Mouse (Mus musculus): ENCODE results near the gene Foxn3. TPM values are rescaled to one million over a fixed set of nuclear protein-coding genes. Genes with fewer than 3 reads are reported as not detected.

Foxn3 gene
- polyA plus RNA-seq, 1 experiment from 2014 or later = 86.3 TPM

DNA sequence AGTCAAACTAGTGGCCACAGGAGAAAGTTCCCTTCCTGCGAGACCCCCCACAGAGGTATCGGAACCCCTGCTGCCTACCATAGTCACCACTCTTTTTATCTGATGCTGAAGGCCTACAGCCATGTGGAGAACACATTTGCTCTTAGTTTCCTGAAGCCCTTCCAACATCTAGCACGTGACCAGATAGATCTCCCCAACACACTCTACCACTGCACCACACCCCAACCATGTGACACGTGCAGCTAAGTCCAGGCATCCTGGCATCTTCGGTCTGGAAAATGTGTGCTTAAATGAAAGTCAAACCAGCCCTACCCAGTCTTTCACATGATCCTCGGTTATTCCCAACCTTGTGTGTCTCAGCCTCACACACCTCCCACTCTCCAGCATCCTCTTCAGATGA lies 200.4 kb downstream of the Foxn3 start:
- H3K4me3 ChIP-seq (ENCODE audit: low read depth, low read length) = no peak overlapping the region
- DNase-seq (ENCODE audit: low spot score) (no peak), ATAC-seq (ENCODE audit: low read depth) (no peak)
- no peaks in the 10 kb centered on the region for H3K36me3 ChIP-seq (ENCODE audit: control insufficient read depth, insufficient read depth, low read length)
- H3K4me1 ChIP-seq (ENCODE audit: control insufficient read depth, insufficient read depth, low read length) = no peaks in the 10 kb centered on the region; the same call in 1 of the 2 replicates
- H3K27me3 ChIP-seq (replicated peaks; ENCODE audit: control insufficient read depth, insufficient read depth, low read length) = no peaks in the 10 kb centered on the region
- no peak overlapping the region for H3K4me2 ChIP-seq (ENCODE audit: low read depth, low read length)
- H3K9ac ChIP-seq (ENCODE audit: low read depth, low read length) = no peak overlapping the region
- no peak overlapping the region for H3K27ac ChIP-seq (replicated peaks; ENCODE audit: low read depth, low read length)
- no peaks in the 10 kb centered on the region for H3K9me3 ChIP-seq (ENCODE audit: control insufficient read depth, low read length)
- WGBS = 72% methylated on average over 6 of the region's 6 CpGs

DNA sequence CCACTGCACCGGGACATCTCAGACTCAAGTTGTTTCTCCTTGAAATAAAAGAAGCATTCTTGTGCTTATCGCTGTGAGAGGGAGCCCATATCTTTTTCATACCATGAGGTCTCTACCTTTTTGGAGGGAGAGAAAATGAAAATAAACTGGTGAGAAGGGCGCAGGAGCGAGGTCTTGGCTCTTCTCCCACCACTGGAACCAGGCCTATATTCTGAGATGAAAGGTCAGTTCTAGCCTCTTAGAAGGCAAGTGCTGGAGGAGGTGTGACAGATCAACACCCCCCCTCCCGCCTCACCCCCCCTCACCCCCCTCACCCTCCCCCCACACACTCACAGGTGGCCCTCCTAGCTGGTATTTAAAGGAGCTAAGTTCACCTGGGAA lies 201.6 kb downstream of the Foxn3 start:
- Histone ChIP-seq H3K27ac (replicated peaks; ENCODE audit: low read depth, low read length) (peak overlapping the region; percentile 10), H3K9me3 (ENCODE audit: control insufficient read depth, low read length) (no peaks in the 10 kb centered on the region), H3K36me3 (ENCODE audit: control insufficient read depth, insufficient read depth, low read length) (no peaks in the 10 kb centered on the region), H3K4me1 (ENCODE audit: control insufficient read depth, insufficient read depth, low read length) (peaks cover 6% of the 10 kb centered on the region), H3K9ac (ENCODE audit: low read depth, low read length) (no peak overlapping the region), H3K27me3 (replicated peaks; ENCODE audit: control insufficient read depth, insufficient read depth, low read length) (no peaks in the 10 kb centered on the region), H3K4me2 (ENCODE audit: low read depth, low read length) (no peak overlapping the region), H3K4me3 (ENCODE audit: low read depth, low read length) (no peak overlapping the region)
- DNase-seq (ENCODE audit: low spot score) (no peak), ATAC-seq (ENCODE audit: low read depth) (no peak)
- 62% methylated on average over 5 of the region's 5 CpGs for WGBS

DNA sequence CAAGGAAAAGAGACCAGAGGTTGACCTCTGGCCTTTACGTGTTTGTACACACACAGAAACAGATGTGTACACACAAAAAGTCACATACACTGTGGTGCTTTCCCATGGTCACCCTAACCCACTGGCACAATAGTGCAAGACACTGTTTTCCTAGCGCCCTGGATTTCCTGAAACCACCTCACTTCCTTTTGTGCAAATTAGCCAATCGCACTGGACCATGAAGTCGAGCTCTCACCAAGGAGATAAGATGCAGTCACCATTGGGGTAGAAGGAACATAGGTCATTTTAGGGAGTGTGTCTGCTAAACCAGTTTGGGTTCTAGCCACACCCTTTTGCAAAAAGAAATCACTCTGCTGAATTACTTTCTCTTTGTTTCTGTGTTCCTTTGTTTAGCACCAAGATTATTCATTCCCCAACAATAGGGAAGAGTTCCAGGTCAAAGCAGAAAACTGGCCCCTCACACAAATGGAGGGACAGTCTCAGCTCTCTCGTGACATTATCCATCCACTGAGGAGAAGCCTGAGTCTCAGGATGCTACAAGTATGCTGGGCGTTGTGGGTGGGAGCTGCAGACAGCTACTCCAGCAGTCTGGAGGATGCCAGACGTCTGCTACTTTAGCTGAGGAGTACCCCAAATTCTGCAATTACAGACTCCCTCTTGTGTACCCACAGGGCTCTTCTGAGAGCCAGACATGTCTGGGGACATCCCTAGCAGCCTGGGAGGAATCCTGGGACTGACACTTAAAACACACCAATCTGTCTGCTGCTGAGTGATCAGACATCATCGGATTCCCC lies 202.2 kb downstream of the Foxn3 start:
- Histone ChIP-seq H3K27ac (replicated peaks; ENCODE audit: low read depth, low read length) (peak overlapping the region; percentile 10), H3K9me3 (ENCODE audit: control insufficient read depth, low read length) (no peaks in the 10 kb centered on the region), H3K4me2 (ENCODE audit: low read depth, low read length) (no peak overlapping the region), H3K36me3 (ENCODE audit: control insufficient read depth, insufficient read depth, low read length) (no peaks in the 10 kb centered on the region), H3K4me3 (ENCODE audit: low read depth, low read length) (no peak overlapping the region), H3K27me3 (replicated peaks; ENCODE audit: control insufficient read depth, insufficient read depth, low read length) (no peaks in the 10 kb centered on the region), H3K4me1 (ENCODE audit: control insufficient read depth, insufficient read depth, low read length) (peaks cover 6% of the 10 kb centered on the region), H3K9ac (ENCODE audit: low read depth, low read length) (no peak overlapping the region)
- 66% methylated on average over 8 of the region's 8 CpGs for WGBS
- DNase-seq (ENCODE audit: low spot score) (no peak), ATAC-seq (ENCODE audit: low read depth) (no peak)

DNA sequence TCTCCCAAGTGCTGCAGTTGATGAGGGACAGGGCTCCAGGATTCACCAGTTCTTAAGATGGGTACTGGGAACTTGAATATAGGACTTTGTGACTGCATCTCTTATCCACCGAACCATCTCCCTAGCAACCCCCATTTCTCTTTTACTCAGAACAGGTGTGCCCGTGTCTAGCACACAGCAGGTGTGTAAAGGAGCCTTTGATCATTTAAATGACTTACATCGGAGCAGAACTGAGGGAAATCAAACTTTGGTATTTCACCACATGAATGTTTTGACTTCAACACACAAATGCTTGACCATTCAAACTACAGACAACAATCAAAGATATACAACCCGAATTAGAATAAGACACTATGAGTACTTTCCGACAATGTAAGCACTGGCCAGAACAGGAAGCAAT lies 204.7 kb downstream of the Foxn3 start:
- peaks cover 6% of the 10 kb centered on the region for H3K4me1 ChIP-seq (ENCODE audit: control insufficient read depth, insufficient read depth, low read length)
- no peak for ATAC-seq (ENCODE audit: low read depth)
- H3K36me3 ChIP-seq (ENCODE audit: control insufficient read depth, insufficient read depth, low read length) = no peaks in the 10 kb centered on the region
- DNase-seq (ENCODE audit: low spot score) = no peak
- no peak overlapping the region for H3K4me2 ChIP-seq (ENCODE audit: low read depth, low read length)
- H3K27me3 ChIP-seq (replicated peaks; ENCODE audit: control insufficient read depth, insufficient read depth, low read length) = no peaks in the 10 kb centered on the region
- H3K4me3 ChIP-seq (ENCODE audit: low read depth, low read length) = no peak overlapping the region
- no peak overlapping the region for H3K27ac ChIP-seq (replicated peaks; ENCODE audit: low read depth, low read length)
- no peak overlapping the region for H3K9ac ChIP-seq (ENCODE audit: low read depth, low read length)
- H3K9me3 ChIP-seq (ENCODE audit: control insufficient read depth, low read length) = no peaks in the 10 kb centered on the region
- 76% methylated on average over 5 of the region's 5 CpGs for WGBS

DNA sequence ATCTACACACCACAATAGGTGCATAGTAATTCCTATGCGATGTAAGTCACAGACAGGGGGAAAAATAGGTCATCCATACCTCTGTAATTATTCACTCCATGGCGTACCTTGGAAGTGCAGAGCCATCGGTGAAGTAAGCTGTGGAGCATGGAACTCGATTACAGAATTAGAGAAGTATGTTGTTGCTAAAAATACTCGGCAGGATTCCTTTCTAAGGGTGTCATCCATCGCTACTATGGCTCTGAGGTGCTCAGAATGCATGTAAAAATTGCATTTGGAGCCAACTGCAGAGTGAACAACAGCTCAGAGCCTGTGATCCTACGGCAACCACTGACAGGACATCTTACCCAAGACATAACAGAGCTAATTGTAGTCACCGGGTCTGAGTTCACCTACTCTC lies 206.7 kb downstream of the Foxn3 start:
- WGBS = 75% methylated on average over 8 of the region's 8 CpGs
- Histone ChIP-seq H3K4me3 (ENCODE audit: low read depth, low read length) (no peak overlapping the region), H3K9ac (ENCODE audit: low read depth, low read length) (no peak overlapping the region), H3K4me1 (ENCODE audit: control insufficient read depth, insufficient read depth, low read length) (peaks cover 17% of the 10 kb centered on the region), H3K27me3 (replicated peaks; ENCODE audit: control insufficient read depth, insufficient read depth, low read length) (no peaks in the 10 kb centered on the region), H3K27ac (replicated peaks; ENCODE audit: low read depth, low read length) (peak overlapping the region; percentile 31; the same call in 1 of the 2 replicates), H3K4me2 (ENCODE audit: low read depth, low read length) (no peak overlapping the region), H3K36me3 (ENCODE audit: control insufficient read depth, insufficient read depth, low read length) (no peaks in the 10 kb centered on the region), H3K9me3 (ENCODE audit: control insufficient read depth, low read length) (no peaks in the 10 kb centered on the region)
- DNase-seq (ENCODE audit: low spot score) = no peak
- no peak for ATAC-seq (ENCODE audit: low read depth)

DNA sequence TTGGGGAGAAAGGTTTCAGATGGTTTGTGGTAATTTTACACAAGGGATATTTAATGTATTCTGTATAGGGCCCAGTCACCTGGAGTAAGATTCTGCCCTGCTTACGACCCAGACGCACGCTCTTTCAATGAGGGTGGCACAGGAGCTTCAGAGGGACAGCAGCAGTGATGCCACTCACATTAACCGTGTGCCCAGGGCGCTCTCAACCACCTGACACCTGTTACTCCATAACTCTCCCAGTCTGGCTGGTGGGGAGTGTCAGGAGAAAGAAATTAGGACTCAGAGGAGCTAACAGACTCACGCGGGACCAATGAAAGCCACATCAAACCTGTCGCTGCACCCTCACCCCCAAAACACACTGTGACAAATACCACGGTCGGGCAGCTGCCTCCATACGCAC lies 209.7 kb downstream of the Foxn3 start:
- no peak overlapping the region for H3K9ac ChIP-seq (ENCODE audit: low read depth, low read length)
- H3K27me3 ChIP-seq (replicated peaks; ENCODE audit: control insufficient read depth, insufficient read depth, low read length) = no peaks in the 10 kb centered on the region
- peaks cover 22% of the 10 kb centered on the region for H3K4me1 ChIP-seq (ENCODE audit: control insufficient read depth, insufficient read depth, low read length)
- no peak overlapping the region for H3K4me2 ChIP-seq (ENCODE audit: low read depth, low read length)
- no peak overlapping the region for H3K4me3 ChIP-seq (ENCODE audit: low read depth, low read length)
- H3K36me3 ChIP-seq (ENCODE audit: control insufficient read depth, insufficient read depth, low read length) = no peaks in the 10 kb centered on the region
- 88% methylated on average over 11 of the region's 11 CpGs for WGBS
- DNase-seq (ENCODE audit: low spot score) (no peak), ATAC-seq (ENCODE audit: low read depth) (no peak)
- H3K27ac ChIP-seq (replicated peaks; ENCODE audit: low read depth, low read length) = no peak overlapping the region
- H3K9me3 ChIP-seq (ENCODE audit: control insufficient read depth, low read length) = no peaks in the 10 kb centered on the region

DNA sequence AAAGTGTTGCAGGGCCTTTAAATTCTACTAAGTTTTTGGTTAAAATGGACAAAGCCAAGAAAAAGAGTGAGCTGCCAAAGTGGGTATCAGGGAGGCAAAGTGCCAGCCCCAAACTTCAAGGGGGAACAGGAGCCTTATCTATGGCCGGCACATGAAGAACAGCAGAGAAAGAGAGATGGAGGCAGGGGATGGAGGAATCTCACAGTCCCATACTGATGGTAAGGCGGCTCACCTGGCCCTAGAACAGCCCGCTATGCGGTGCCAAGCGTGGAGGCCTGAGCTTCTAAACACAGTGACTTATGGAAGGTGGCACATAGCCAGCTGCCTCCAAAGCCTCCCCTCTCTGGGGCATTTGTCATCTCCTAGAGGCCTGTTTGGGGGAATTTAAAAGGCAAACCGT lies 210.8 kb downstream of the Foxn3 start:
- Histone ChIP-seq H3K36me3 (ENCODE audit: control insufficient read depth, insufficient read depth, low read length) (no peaks in the 10 kb centered on the region), H3K9me3 (ENCODE audit: control insufficient read depth, low read length) (no peaks in the 10 kb centered on the region), H3K4me1 (ENCODE audit: control insufficient read depth, insufficient read depth, low read length) (peaks cover 22% of the 10 kb centered on the region), H3K4me2 (ENCODE audit: low read depth, low read length) (no peak overlapping the region), H3K27me3 (replicated peaks; ENCODE audit: control insufficient read depth, insufficient read depth, low read length) (no peaks in the 10 kb centered on the region), H3K27ac (replicated peaks; ENCODE audit: low read depth, low read length) (no peak overlapping the region), H3K4me3 (ENCODE audit: low read depth, low read length) (no peak overlapping the region), H3K9ac (ENCODE audit: low read depth, low read length) (no peak overlapping the region)
- DNase-seq (ENCODE audit: low spot score) (no peak), ATAC-seq (ENCODE audit: low read depth) (no peak)
- 89% methylated on average over 5 of the region's 6 CpGs for WGBS

DNA sequence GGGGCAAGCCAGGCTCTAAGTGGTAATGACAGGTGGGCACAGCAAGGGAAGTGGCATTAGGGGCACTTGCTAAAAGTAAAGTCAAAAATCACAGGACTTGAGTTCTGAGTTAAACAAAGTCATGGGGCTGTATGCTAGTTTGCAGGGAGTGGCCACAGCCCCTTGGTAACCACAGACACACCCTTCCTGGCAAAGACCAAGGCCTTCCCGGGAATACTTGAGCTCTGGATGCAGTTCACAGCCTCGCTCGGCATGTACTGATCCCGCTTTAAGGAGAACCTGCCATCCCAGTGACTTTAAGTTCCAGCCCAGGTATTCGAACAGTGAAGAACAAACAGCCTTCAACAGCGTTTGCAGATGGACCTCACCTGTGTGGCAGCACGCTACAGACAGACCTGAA lies 211.2 kb downstream of the Foxn3 start:
- no peak for ATAC-seq (ENCODE audit: low read depth)
- Histone ChIP-seq H3K4me1 (ENCODE audit: control insufficient read depth, insufficient read depth, low read length) (peaks cover 19% of the 10 kb centered on the region), H3K4me3 (ENCODE audit: low read depth, low read length) (no peak overlapping the region), H3K27me3 (replicated peaks; ENCODE audit: control insufficient read depth, insufficient read depth, low read length) (no peaks in the 10 kb centered on the region), H3K4me2 (ENCODE audit: low read depth, low read length) (no peak overlapping the region), H3K9ac (ENCODE audit: low read depth, low read length) (no peak overlapping the region), H3K36me3 (ENCODE audit: control insufficient read depth, insufficient read depth, low read length) (no peaks in the 10 kb centered on the region), H3K9me3 (ENCODE audit: control insufficient read depth, low read length) (no peaks in the 10 kb centered on the region), H3K27ac (replicated peaks; ENCODE audit: low read depth, low read length) (no peak overlapping the region)
- 71% methylated on average over 7 of the region's 7 CpGs for WGBS
- DNase-seq (ENCODE audit: low spot score) = peak; percentile 57

DNA sequence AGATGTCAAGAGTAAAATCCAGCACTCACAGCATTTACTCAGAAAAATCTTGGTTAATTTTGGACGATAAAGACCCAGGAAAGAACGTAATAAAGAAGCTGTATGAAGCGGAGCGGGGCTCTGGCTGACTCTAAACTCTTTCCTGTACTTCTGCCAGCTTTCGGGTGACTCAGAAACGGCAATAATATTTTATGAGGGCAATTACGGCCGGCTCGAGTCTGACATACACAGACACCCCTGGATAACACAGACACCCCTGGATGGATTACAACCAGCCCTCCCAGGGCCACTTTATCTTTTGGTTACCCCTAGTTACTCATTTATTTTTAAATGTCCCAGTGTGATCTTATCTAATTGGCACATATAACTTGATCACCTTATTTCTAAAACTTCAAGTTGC lies 211.7 kb downstream of the Foxn3 start:
- Histone ChIP-seq H3K4me3 (ENCODE audit: low read depth, low read length) (no peak overlapping the region), H3K9me3 (ENCODE audit: control insufficient read depth, low read length) (no peaks in the 10 kb centered on the region), H3K9ac (ENCODE audit: low read depth, low read length) (no peak overlapping the region), H3K27me3 (replicated peaks; ENCODE audit: control insufficient read depth, insufficient read depth, low read length) (no peaks in the 10 kb centered on the region), H3K36me3 (ENCODE audit: control insufficient read depth, insufficient read depth, low read length) (no peaks in the 10 kb centered on the region), H3K4me1 (ENCODE audit: control insufficient read depth, insufficient read depth, low read length) (peaks cover 16% of the 10 kb centered on the region), H3K4me2 (ENCODE audit: low read depth, low read length) (no peak overlapping the region), H3K27ac (replicated peaks; ENCODE audit: low read depth, low read length) (no peak overlapping the region)
- ATAC-seq (ENCODE audit: low read depth) (no peak), DNase-seq (ENCODE audit: low spot score) (no peak)
- WGBS = 66% methylated on average over 9 of the region's 9 CpGs

All from embryonic facial prominence, embryonic 14.5 days (tissue).